Mouse (Mus musculus): ENCODE results near the gene Pithd1.
A peak's percentile ranks its signal among the peaks of the same experiment; 100 is the strongest.

Gene Pithd1

DNA sequence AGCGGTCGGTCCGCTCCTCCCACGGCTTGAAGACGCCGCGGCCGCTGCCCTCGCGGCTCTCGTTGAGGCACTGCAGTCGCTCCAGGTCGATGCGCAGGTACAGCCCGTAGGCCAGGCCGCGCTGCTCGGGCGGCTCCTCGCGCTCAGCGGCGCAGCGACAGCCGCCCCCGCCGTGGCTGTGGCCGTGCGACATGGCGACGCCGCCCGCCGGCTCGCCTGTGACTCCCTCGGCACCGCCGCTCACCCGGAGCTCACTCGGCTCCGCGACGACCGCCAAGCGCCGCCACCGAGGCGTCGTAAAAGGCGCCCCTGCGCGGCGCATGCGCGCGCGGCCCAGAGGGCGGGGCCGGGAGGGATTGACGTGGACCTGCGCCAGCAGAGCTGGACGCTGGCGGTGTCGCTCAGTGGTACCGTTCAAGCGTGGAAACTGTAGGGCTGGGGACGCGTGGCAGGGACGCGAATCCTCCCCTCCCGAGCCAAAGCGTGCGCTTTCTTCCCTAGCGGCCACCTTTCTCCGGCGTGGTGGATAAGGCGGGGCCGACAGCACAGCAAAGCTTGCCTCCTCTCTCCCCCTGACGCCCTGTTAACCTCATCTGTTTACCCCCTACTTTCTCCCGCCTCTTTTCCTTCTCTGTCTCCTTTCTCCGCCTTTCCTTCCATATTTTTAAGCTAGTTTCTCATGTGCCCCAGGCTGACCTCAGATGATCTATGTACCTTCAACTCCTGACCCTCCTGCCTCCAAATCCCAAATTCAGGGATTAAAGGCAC is at the start of gene Pithd1:
Gene Pithd1 (minus strand): TSS at position 322 of the 768 bp plus-strand sequence.
- peak; percentile 95 for DNase-seq (ENCODE audit: low read depth, low spot score)

DNA sequence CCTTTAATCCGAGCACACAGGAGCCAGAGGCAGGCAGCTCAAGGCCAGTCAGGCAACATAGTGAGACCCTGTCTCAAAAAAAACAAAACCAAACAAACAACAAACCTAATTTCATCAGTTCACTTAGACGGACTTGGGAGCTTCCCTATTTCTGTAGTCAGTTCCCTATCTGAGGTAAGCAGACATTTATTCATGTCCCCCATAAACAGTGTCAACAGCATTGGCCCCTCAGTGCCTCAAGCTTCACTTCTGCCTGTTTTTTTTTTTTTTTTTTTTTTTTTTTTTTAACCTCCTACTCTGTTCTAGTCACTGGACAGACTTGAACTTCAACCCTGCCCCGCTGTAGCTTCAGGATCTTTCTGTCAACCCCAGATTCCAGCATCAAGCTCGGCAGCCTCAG is 48.0 kb upstream of the Pithd1 start:
- no peak for DNase-seq (ENCODE audit: low read depth, low spot score)

DNA sequence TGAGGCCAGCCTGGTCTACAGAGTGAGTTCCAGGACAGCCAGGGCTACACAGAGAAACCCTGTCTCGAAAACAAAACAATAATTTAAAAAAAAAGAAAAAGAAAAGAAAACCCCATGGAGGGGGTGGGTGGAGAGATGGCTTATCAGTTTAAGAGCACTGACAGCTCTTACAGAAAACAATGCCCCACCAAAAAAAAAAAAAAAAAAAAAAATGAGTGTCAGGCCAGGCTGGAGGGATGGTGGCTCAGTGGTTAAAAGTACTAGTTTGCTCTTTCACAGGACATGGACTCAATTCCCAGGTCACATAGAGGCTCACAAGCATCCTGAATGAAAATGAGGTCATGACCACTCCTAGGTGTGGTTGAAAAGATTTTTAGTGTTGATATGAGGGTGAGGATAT is 46.2 kb upstream of the Pithd1 start:
- DNase-seq (ENCODE audit: low read depth, low spot score) = no peak

DNA sequence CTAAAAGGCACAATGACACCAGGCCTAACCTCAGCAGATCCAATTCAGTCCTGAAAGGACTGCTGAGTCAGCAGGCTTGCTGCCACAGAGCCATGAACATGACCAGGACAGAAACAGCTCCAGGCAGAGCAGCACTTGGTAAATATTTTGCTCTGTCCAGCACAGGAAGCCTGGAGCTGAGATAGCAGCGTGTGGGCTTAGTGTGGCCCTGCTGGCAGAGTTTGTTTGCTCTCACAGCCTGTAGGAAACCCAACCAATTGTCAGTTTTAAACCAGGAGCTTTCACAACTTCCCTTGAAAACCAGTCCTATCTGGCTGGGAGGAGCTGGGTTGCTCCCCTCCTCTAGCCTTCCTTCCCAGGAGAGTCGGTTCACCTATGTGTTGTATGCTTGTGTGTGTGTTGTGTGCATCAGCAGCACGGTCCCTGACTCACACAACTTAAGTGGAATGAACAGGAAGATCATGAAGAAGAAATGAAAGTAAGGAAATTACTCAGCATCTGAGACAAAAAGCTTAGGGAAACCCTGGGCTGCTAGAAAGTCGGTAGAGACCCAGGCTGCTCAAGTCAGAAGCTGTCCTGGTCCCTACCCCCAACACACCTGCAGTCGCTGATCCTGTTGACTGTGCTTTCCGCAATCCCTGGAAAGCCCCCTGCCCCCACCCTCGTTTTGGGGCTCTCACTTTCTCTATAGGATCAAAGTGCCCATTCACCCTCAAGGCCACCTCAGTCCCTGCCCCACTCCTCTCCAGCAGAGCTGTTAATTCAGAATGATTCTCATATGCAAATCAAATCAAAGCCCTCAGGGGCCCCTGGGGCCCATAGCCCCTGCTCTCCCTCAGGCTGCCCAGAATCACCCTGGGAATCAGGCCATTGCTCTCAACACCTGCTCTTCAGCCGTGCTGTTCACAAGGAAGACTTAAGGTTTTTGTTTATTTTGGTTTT is 44.2 kb upstream of the Pithd1 start:
- peak; percentile 73 for DNase-seq (ENCODE audit: low read depth, low spot score)

DNA sequence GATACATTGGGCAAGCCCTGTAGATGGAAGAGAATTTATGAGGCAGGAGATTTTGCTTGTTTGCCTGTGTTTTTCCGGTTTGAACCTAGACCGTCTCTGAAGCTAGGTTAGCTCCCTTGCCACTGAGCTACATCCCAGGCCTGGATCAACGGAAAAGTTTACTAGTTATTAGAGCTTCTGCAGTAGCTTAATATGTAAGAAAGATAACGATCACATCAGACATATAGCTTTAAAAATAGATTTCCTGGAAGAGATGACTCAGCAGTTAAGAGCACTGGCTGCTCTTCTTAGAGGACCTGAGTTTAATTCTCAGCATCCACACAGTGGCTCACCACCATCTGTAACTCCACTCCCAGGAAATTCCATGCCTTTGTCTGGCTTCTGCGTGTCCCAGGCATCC is 41.6 kb upstream of the Pithd1 start:
- DNase-seq (ENCODE audit: low read depth, low spot score) = no peak

DNA sequence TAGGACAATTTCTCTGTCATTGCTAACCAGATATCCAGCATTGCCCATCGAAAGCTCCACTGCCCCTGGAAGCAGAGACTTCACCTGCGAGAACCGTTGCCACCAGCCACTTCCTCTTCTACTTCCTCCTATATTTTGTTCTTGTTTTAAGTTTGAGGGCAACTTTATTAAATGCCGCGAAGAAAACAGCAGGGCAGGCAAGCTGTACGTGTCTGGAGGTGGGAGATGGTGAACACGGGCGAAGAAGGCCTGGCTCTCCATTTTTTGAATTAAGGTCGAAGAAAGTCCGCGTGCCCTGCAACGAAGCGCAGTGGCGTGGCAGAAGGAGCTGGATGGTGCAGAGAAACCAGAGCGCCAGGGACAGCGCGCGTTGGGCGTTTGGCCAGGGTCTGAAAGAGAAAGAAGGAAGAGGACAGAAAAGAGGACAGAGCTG is 41.1 kb upstream of the Pithd1 start:
- no peak for DNase-seq (ENCODE audit: low read depth, low spot score)

DNA sequence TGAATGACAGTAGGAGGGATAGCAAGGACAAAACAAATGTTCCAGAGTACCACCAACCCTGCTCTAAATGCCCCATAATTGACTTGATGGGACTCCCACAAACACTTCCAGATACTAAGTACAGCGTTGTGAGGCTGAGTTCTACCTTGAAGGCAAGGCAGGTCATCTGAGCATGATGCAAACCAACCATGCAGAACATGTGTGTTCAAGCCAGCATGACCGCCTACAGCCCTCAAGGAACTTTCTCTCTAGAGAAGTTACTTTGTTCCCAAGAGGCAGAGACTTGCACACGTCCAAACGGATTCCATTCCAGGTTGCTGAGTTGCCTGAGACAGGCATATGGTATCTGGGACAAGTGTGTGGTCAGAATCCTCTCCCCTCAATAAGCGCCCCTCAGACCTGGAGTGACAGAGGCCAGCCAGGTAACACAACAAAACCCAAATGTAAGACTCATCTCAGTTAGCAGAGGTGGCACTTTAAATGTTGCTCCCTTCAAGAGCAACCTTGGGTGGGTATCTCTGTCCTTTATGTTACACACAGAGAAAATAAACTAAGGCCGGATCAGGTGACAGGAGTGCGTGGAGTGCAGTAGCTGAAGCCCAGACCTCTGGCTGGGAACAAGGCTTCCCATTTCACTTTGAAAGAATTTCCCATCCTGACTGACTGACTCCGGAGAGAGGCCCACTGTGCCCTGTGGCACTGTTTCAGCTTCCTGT is 40.5 kb upstream of the Pithd1 start:
- DNase-seq (ENCODE audit: low read depth, low spot score) = no peak

DNA sequence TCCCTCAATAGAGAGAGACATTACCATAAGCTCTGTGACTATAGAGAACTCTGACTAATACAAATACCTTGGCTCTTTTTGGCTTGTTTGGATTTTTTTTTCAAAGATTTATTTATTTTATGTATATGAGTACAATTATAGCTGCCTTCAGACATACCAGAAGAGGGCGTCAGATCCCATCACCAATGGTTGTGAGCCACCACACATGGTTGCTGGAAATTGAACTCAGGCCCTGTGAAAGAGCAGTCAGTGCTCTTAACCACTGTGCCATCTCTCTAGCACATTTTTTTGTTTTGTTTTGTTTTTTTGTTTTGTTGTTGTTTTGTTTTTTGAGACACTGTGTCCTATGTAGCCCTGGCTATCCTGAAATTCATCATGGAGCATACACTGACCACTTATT is 38.3 kb upstream of the Pithd1 start:
- no peak for DNase-seq (ENCODE audit: low read depth, low spot score)

DNA sequence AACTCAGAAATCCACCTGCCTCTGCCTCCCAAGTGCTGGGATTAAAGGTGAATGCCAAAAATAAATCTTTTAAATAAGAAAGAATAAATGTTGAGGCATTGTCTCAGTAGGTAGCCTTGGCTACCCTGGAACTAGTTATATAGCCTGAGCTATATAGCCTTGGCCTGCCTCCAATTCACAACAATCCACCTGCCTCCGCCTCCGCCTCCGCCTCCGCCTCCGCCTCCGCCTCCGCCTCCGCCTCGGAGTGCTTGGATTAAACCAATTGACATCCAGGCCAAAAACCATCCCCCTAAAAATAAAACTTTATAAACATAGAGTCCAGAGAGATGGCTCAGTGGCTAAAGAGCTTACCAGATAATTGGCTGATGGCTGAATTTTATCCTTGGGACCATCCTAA is 35.9 kb upstream of the Pithd1 start:
- no peak for DNase-seq (ENCODE audit: low read depth, low spot score)

DNA sequence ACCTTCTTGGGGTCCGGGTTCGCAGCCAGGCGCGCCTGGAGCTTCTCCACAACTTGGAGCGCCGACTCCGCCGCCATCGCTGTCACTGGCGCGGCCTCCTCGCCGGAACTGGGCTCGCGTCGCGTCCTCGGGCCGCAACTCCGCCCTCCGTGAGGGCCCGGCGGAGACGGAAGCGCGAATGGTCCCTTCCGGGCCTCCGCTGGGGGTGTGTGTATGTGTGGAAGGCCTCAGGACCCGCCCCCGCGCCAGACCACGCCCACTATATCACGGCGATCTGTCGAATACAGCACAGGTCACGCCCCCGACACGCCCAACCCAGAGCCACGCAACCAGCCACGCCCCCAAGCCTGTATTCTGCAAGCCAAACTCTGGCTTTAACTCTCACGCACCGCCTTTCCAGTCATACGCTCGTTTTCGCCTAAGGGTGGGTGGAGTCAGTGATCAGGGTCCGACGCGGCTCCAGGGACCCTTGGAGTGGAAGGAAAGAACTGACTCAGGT is 34.5 kb upstream of the Pithd1 start, which contains the start of gene Eloa:
Gene Eloa (minus strand): TSS at position 215 of the 499 bp plus-strand sequence.
- DNase-seq (ENCODE audit: low read depth, low spot score) = peak; percentile 99

DNA sequence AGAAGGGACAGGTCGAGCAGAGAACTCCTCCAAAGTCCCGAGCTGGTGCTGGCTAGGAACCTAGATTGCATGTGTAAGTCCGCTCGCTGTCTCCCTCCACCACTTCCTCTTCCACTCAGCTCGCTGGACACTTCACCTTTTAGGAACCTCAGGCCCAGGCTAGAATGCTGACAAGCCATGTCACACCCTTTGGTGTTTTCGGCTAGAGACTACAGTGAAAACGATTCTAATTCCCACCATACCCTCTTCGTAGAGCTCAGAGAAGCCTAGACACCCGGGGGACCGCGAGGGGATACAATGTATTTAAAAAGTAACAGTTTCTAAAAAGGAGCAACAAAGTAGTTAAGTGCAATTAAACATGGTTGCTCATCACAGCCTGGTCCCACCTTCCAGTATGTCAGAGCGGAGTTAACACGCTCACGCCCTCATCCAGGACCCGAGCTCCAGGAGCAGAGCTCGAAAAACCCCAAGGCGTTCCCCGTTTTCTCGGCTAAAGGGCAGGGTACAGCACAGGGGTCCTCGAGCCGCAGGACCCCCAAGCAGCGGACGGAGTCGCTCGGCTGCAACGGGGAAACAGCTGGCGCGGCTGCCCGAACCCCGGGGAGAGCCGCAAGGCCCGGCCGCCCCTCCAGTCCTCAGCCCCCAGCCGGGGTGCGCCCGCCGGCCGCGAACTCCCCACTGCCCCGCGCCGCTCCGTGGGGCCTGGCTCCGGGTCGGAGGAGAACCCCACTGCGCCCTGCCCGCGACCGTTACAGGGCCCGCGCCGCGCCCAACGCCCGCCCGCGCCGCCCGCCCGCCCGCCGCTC is 33.9 kb upstream of the Pithd1 start:
- DNase-seq (ENCODE audit: low read depth, low spot score) = peak; percentile 34

DNA sequence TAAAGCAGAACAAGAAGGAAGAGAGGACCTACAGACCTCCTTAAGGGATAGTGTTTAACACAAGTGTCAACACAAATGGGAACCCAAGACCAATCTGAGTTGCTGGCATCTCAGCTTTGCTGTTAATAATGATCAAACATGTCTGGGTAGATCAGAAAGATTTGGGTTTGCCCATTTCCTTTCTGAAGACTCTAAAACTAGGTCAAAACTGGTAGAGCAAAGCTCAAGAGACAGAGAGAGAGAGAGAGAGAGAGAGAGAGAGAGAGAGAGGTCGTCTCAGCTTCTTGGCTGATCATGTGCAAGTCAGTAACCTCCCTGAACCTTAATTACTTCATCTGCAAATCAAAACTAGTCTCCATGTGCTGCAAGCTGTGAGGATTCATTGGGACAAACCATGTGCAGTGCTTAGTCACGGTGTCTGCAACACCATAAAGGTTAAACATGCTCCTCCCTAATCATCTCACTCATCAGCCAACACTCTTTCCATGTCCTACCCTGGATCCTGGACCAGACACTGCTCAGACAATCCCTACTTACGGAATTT is 29.1 kb upstream of the Pithd1 start:
- DNase-seq (ENCODE audit: low read depth, low spot score) = no peak

DNA sequence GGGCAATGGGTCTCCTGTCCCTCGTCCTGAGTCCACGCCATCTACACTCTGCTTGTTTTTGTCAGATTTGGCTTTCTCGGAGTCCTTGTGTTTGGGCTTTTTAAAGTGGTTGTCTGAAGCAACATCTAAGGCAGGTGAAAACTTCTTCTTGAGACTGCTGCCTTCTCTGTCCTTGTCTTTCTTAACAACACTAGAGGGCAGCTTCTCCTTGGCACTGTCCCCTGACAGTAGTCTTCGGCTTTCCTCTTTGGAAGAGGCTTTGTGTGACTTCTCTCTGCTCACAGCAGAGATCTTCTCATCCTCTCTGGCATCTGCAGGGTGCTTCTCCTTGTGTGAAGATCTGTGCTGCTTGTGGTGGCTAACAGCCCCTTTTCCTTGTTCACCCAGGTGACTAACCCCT is 23.5 kb upstream of the Pithd1 start:
- DNase-seq (ENCODE audit: low read depth, low spot score) = no peak

DNA sequence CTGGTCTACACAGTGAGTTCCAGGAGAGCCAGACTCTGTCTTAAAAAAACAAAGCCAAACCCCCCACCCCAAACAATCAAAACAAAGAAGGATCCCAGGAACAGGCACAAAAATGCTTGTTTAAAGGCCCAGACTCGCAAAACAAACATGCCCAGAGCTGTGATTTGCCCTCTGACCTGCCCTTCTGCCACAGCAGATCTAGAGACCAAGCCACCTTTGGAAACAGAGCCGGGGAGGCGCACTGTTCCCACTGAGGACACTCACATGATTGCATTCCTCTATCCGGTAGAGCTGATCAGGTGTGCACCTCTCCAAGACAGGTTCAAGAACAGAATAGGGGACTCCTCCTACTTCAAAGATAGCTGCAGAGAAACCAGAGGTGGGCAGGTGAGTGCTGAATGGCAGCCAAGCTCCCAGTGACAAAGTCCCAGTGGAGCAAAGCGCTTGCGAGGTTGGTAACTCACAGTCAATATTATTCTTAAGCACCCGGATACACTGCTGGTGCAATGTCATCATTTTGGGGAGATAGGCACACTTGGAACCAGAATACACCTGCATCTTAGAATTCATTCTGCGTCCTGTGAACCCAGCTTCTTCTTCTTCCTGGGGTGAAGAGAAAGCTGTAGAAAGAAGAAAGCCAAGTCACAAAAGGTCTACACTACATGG is 21.9 kb upstream of the Pithd1 start:
- no peak for DNase-seq (ENCODE audit: low read depth, low spot score)

DNA sequence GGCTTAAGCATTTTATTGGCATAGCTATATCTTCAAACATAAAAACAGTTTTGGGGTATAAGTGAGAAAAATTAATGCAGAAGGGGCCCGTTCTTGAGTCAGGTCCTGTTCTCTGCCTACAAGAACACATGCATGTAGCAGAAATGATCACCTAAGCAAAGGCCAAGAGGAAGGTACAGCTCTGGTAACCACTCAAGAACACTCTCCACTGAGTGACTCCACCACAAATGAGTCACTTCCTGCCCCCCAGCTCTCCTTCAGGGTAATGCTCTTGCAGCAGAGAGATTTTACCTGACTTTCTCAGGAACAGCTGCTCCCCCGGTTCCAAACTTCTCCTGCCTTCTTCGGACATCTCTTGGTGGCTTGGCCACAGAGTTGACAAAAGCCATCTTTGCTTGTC is 19.8 kb upstream of the Pithd1 start:
- no peak for DNase-seq (ENCODE audit: low read depth, low spot score)

DNA sequence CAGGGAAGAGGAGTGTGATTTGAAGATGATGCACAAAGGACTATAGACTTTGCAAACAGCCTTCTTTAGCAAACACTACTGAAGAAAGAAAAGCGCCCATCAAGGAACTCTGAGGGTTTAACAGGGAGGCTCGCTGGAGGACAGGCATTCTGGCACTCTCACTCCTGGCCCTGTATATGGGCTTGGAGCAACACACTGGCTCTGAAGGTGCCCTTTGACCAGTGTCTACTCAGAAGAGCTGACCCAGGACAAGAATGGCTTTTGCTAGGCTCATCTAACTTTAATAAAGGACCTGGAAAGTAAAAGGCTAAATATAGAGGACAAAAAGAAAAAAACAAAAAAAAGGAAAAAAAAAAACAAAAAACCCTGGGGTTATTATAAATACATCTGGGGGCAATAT is 17.9 kb upstream of the Pithd1 start:
- no peak for DNase-seq (ENCODE audit: low read depth, low spot score)

DNA sequence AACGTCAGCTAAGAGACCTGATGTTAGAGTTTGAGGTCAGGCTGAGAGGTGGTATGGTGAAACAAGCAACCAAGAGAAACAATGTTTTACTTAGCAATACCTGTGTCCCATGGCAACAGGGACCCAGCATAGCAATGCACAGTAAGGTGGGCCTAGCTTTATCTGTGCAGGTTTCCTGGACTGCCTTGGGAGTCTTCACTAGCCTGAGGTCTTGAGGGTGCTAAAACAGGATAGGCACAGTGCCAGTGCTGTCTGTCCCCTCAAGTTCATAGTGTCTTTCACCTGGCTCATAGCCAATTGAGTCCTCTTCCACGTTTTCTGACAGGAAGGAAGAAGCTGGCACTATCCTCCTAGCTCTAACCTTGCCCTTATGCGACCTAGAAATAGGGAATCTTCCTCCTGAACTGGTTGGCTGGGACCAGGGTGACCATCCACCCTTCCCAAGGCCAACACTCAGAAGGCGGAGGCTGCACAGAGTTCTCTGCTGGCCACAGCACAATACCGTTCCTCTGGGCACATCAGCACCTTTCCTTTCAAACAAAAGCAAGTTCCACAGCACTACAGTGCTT is 17.1 kb upstream of the Pithd1 start:
- DNase-seq (ENCODE audit: low read depth, low spot score) = no peak

DNA sequence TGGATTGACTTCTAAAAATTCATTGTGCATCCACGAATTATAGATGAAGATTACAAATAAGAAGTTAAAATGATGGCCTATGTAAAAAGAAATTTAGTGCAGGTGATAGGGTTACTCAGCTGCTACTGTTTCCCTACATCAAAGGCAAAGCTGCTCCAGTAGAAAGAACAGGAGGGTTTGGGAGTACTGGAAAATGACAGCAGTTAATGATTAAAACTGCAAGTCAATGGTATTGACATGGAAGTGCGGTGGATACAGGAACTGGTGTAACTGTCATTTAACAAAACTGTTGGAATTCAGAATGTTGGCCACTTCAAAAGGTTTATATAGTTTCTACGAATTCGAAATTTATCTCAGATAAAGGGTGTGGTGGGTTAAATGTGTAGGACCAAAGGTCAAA is 8.1 kb upstream of the Pithd1 start:
- DNase-seq (ENCODE audit: low read depth, low spot score) = no peak

DNA sequence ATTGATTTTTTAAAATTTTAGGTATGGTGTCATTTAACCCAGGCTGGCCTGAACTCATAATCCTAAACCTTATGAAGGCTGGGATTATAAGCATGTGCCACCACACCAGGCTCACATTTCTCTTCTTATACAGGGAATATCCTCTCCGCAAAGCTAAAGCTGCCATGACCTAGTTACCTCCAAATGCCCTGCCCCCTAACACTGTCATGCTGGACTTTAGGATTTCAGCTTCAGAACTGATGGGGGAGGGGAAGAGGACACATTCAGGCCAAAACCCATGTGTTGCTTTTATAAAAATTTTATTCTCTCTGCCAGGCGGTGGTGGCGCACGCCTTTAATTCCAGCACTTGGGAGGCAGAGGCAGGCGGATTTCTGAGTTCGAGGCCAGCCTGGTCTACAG is 6.9 kb upstream of the Pithd1 start:
- DNase-seq (ENCODE audit: low read depth, low spot score) = no peak

DNA sequence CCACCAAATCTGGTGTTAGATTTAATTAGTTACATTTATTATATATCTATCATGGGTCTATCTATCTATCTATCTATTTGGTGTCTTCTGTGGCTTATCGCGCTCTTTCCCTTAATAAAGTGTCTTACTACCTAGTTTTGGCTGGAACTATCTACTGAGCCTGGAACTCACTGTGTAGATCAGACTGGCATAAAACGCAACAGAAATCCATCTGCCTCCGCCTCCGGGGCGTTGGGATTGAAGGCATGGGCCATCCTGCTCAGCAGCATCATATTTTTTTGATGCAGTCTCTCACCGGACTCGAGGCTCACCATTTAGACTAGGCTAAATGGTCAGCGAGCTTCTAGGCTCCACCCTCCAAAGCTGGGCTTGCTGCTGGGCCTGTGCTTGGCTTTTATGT is 650 bp upstream of the Pithd1 start:
- no peak for DNase-seq (ENCODE audit: low read depth, low spot score)

All from skeletal muscle tissue, adult 2 months (tissue).